Mouse (Mus musculus) layer of hippocampus, adult 11-12 months (tissue): ENCODE data around the gene Ppm1h.
"Not testable (repeated sequence)": the region's sequence is repeated elsewhere in the genome, so short reads cannot be mapped to it uniquely, and the experiment has no call there.

ENCODE experiments used
- DNase-seq: peaks from one replicate; pipeline ENCODE4 v3.0.0; 2022; ENCODE audit warnings: low spot score

The Ppm1h gene

GRCm38 (mm10) chr10:122900466-122900865 lies 221.9 kb downstream of the Ppm1h start:
- no peak for DNase-seq

- no peak for DNase-seq
These were observed 222.8 kb downstream of the Ppm1h start for GRCm38 (mm10) chr10:122901379-122901778.

GRCm38 (mm10) chr10:122909406-122910032 lies 231.0 kb downstream of the Ppm1h start:
- no peak for DNase-seq

GRCm38 (mm10) chr10:122910798-122911225 lies 232.2 kb downstream of the Ppm1h start:
- no peak for DNase-seq

GRCm38 (mm10) chr10:122911668-122912067 lies 233.1 kb downstream of the Ppm1h start:
- no peak for DNase-seq

GRCm38 (mm10) chr10:122912086-122912690 lies 233.6 kb downstream of the Ppm1h start:
- DNase-seq = no peak

GRCm38 (mm10) chr10:122912701-122913368 lies 234.3 kb downstream of the Ppm1h start:
- DNase-seq = peak; percentile 78

GRCm38 (mm10) chr10:122913393-122913792 lies 234.8 kb downstream of the Ppm1h start:
- DNase-seq = no peak

GRCm38 (mm10) chr10:122915905-122916304 lies 237.3 kb downstream of the Ppm1h start:
- no peak for DNase-seq

- no peak for DNase-seq
These were observed 239.2 kb downstream of the Ppm1h start for GRCm38 (mm10) chr10:122917648-122918324.

GRCm38 (mm10) chr10:122918325-122918694 lies 239.7 kb downstream of the Ppm1h start:
- no peak for DNase-seq

- DNase-seq = no peak
These were observed 240.2 kb downstream of the Ppm1h start for GRCm38 (mm10) chr10:122918754-122919153.

GRCm38 (mm10) chr10:122919416-122919815 lies 240.9 kb downstream of the Ppm1h start:
- DNase-seq = no peak

- no peak for DNase-seq
These were observed 241.7 kb downstream of the Ppm1h start for GRCm38 (mm10) chr10:122920218-122920795.

- no peak for DNase-seq
These were observed 243.7 kb downstream of the Ppm1h start for GRCm38 (mm10) chr10:122922226-122922625.

GRCm38 (mm10) chr10:122924571-122924970 lies 246.0 kb downstream of the Ppm1h start:
- DNase-seq = not testable (repeated sequence)

- DNase-seq = no peak
These were observed 247.7 kb downstream of the Ppm1h start for GRCm38 (mm10) chr10:122926275-122926674.

- no peak for DNase-seq
These were observed 252.0 kb downstream of the Ppm1h start for GRCm38 (mm10) chr10:122930520-122930919.

GRCm38 (mm10) chr10:122931193-122931832 lies 252.8 kb downstream of the Ppm1h start:
- DNase-seq = peak; percentile 65

- DNase-seq = no peak
These were observed 253.4 kb downstream of the Ppm1h start for GRCm38 (mm10) chr10:122931851-122932550.
